ENCODE assay signal across 14 mouse cellular contexts in the genomic region with DNA sequence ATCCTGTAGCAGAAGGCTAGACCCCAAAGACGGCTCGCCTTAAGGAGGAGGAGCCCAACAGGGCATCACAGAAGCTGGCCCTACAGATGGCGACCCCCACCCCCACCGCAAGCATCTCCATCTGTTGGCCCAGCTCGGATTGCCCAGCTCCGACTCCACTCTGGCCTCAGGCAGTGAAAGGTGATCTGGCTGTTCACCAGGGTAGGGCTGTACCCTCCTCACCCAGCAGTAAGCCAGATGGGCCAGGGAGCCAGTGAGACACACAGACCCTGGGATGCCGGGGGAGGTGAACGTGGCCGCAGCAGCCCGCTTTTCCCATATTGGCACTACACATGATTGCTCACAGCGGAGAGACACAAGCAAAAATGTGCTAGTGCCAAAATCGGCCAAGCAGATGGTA.
DNase-seq lines count a peak whose midpoint lies in the region; ATAC-seq and TF ChIP-seq lines count a peak whose summit lies in the region.
"Had no signal": no experiment of that assay in that cellular context is flagged by ENCODE, and none has a peak within 500 bp of the region (broad histone marks: within the 10 kb centered on the region; RNA-seq: fewer than 3 reads in every experiment).

No protein-coding gene starts in this region.

- H3K4me3 ChIP-seq in kidney, embryonic 16.5 days (ENCODE audit: low read length): no peak overlapping the region
- peak overlapping the region; percentile 33; the same call in 1 of the 2 replicates for H3K4me3 ChIP-seq in embryonic facial prominence, embryonic 10.5 days
- H3K4me3 ChIP-seq in myocyte: no peak overlapping the region
- H3K4me3 ChIP-seq: heart, adult 2 months; megakaryocyte, embryonic 14.5 days; stomach, embryonic 15.5 days had no signal

- H3K4me2 ChIP-seq in kidney, embryonic 16.5 days (replicated peaks; ENCODE audit: low read depth, low read length): no peak overlapping the region
- H3K4me2 ChIP-seq in myocyte (ENCODE audit: low read depth): no peak overlapping the region
- H3K4me2 ChIP-seq: liver, embryonic 11.5 days; stomach, embryonic 15.5 days had no signal

- H3K9me3 ChIP-seq in kidney, embryonic 16.5 days (ENCODE audit: low read length): no peaks in the 10 kb centered on the region
- no peaks in the 10 kb centered on the region for H3K9me3 ChIP-seq in embryonic facial prominence, embryonic 10.5 days
- H3K9me3 ChIP-seq: megakaryocyte, embryonic 14.5 days; stomach, embryonic 15.5 days had no signal

- H3K9ac ChIP-seq in kidney, embryonic 16.5 days (replicated peaks; ENCODE audit: low read length): no peak overlapping the region
- H3K9ac ChIP-seq: stomach, embryonic 15.5 days had no signal

- peak; percentile 42; the same call in 1 of the 2 replicates for ATAC-seq in kidney, embryonic 16.5 days (ENCODE audit: low FRiP score, low TSS enrichment)

- 32% methylated on average over 12 of the region's 12 CpGs for WGBS in kidney, embryonic 16.5 days
- WGBS in embryonic facial prominence, embryonic 10.5 days: 44% methylated on average over 12 of the region's 12 CpGs

- peak; percentile 72 to 77 for DNase-seq in cerebellum, postnatal 14 days
- no peak for DNase-seq in cerebellum, adult 18-20 months
- DNase-seq in kidney, postnatal 36 days: no peak
- DNase-seq in embryonic facial prominence, embryonic 10.5 days (ENCODE audit: low spot score): peak; percentile 82
- no peak for DNase-seq in gastrocnemius, adult 18-20 months (ENCODE audit: low spot score)
- DNase-seq in right cerebral cortex, adult 2 months (ENCODE audit: low spot score in 2 of 2): no peak
- DNase-seq: adrenal gland, postnatal 36 days; heart, adult 2 months; thymus, postnatal 25 days had no signal

- TF ChIP-seq POLR2A in myocyte (IDR thresholded peaks at IDR 0.05; ENCODE audit: insufficient read length, low read depth): no peak

- H3ac ChIP-seq in myocyte (ENCODE audit: control insufficient read depth, insufficient read length): no peak overlapping the region

- peaks cover 5% of the 10 kb centered on the region for H3K79me2 ChIP-seq in myocyte (ENCODE audit: control insufficient read depth, insufficient read depth)

- no peaks in the 10 kb centered on the region for H3K36me3 ChIP-seq in kidney, embryonic 16.5 days (ENCODE audit: insufficient read depth, low read length)
- H3K36me3 ChIP-seq in embryonic facial prominence, embryonic 10.5 days (replicated peaks): peaks cover 23% of the 10 kb centered on the region
- no peaks in the 10 kb centered on the region for H3K36me3 ChIP-seq in myocyte (ENCODE audit: control insufficient read depth, insufficient read depth)
- H3K36me3 ChIP-seq: stomach, embryonic 15.5 days had no signal

- H3K27ac ChIP-seq in kidney, embryonic 16.5 days (ENCODE audit: low read length): no peak overlapping the region
- peak overlapping the region; percentile 71 for H3K27ac ChIP-seq in embryonic facial prominence, embryonic 10.5 days (replicated peaks)
- H3K27ac ChIP-seq: heart, adult 2 months; stomach, embryonic 15.5 days had no signal

- H3K4me1 ChIP-seq in kidney, embryonic 16.5 days (ENCODE audit: insufficient read depth, low read length): peaks cover 46% of the 10 kb centered on the region
- H3K4me1 ChIP-seq in embryonic facial prominence, embryonic 10.5 days: peaks cover 83% of the 10 kb centered on the region

- H3K27me3 ChIP-seq in kidney, embryonic 16.5 days (ENCODE audit: insufficient read depth, low read length): peaks cover 49% of the 10 kb centered on the region
- H3K27me3 ChIP-seq in embryonic facial prominence, embryonic 10.5 days (replicated peaks; ENCODE audit: low read depth, poor library complexity, severe bottlenecking): peaks cover 78% of the 10 kb centered on the region
- peaks cover 4% of the 10 kb centered on the region for H3K27me3 ChIP-seq in myocyte (ENCODE audit: control insufficient read depth, insufficient read depth, insufficient read length)

TF ChIP-seq in myocyte, 11 proteins besides CTCF, POLR2A, EP300 and RAD21:
- no peak for TF ChIP-seq USF1 (IDR thresholded peaks at IDR 0.05; ENCODE audit: low read depth)
- TF ChIP-seq MYOG (IDR thresholded peaks at IDR 0.05; ENCODE audit: control insufficient read depth in 1 of 3, insufficient read depth in 1 of 3, insufficient read length in 2 of 3, low read depth in 2 of 3): peak in 2 of 3 experiments; percentile 19 to 27

Comparison
In these comparisons a context has a peak if more than half of its experiments do, and no peak if none do; other contexts are left out.
1. DNase-seq: peak in cerebellum, postnatal 14 days (2 of 2) and embryonic facial prominence, embryonic 10.5 days (single experiment); none in cerebellum, adult 18-20 months (0 of 2), kidney, postnatal 36 days (0 of 2), gastrocnemius, adult 18-20 months (single experiment) and right cerebral cortex, adult 2 months (0 of 2).